Mouse (Mus musculus) adrenal gland, postnatal 36 days (tissue): ENCODE measurements around the gene A730046J19Rik. TPM values are rescaled to one million over a fixed set of nuclear protein-coding genes. Genes with fewer than 3 reads are reported as not detected.

ENCODE experiments used
- DNase-seq, 2 experiments: peaks; one replicate each; pipeline ENCODE4 v3.0.0; 2021; ENCODE audit warnings: mixed read lengths in 1 of 2
- long read RNA-seq, 2 experiments: library from polyadenylated mRNA; stranded (forward); transcript quantifications; one replicate each; pipeline ENCODE4 v2.0.0; 2021; ENCODE audit warnings: borderline sequencing depth in 2 of 2
- total RNA-seq, 2 experiments: library from RNA; stranded (reverse); gene quantifications; 2 replicates each; pipeline ENCODE4 v1.2.3; 2021

Gene A730046J19Rik
- total RNA-seq: 1 to 10 TPM; 4.7 to 5.6 TPM
- long read RNA-seq, experiment 1, full-length matches to known transcripts: 3 of 3 reads
- long read RNA-seq, experiment 1, partial matches to known transcripts: 0 of 3 reads
- long read RNA-seq, experiment 1, other reads (novel, unspliced or antisense): 0 of 3 reads
- long read RNA-seq, experiment 2, full-length matches to known transcripts: 2 of 2 reads
- long read RNA-seq, experiment 2, partial matches to known transcripts: 0 of 2 reads
- long read RNA-seq, experiment 2, other reads (novel, unspliced or antisense): 0 of 2 reads

- no peak for DNase-seq
Observed at GRCm38 (mm10) chrX:144153523-144153922, at the start of gene A730046J19Rik. A730046J19Rik (plus strand) TSS chrX:144153695.

- DNase-seq: no peak
Observed at GRCm38 (mm10) chrX:144104619-144105416, 48.7 kb upstream of the A730046J19Rik start.

- no peak for DNase-seq
Observed at GRCm38 (mm10) chrX:144136281-144136680, 17.2 kb upstream of the A730046J19Rik start.

GRCm38 (mm10) chrX:144149987-144150386, 3.5 kb upstream of the A730046J19Rik start:
- DNase-seq: no peak

- DNase-seq: no peak
Observed at GRCm38 (mm10) chrX:144154111-144154510, 616 bp downstream of the A730046J19Rik start.

GRCm38 (mm10) chrX:144162936-144163335, 9.4 kb downstream of the A730046J19Rik start:
- DNase-seq: no peak

Other genes with a start within 250 kb of the A730046J19Rik start
- gene Dcx, start 220.4 kb upstream of the A730046J19Rik start, total RNA-seq: under 1 TPM; 0.20 to 0.33 TPM
- gene Alg13, start 164.1 kb downstream of the A730046J19Rik start, total RNA-seq: 10 to 100 TPM; 10.3 to 12.2 TPM